Mouse (Mus musculus): ENCODE measurements around the gene Btnl9. TPM values are rescaled to one million over a fixed set of nuclear protein-coding genes. Genes with fewer than 3 reads are reported as not detected.
"Not testable (repeated sequence)": the region's sequence is repeated elsewhere in the genome, so short reads cannot be mapped to it uniquely, and the experiment has no call there.

Gene Btnl9
- polyA plus RNA-seq, 1 experiment = 3.0 TPM

GRCm38 (mm10) chr11:49202071-49202470 lies 15.1 kb upstream of the Btnl9 start:
- Histone ChIP-seq H3K27ac (ENCODE audit: control insufficient read depth, insufficient read depth, low read length) (peak overlapping the region; percentile 54), H3K4me3 (ENCODE audit: control insufficient read depth, insufficient read depth, low read length) (no peak overlapping the region), H3K4me1 (replicated peaks; ENCODE audit: control insufficient read depth, insufficient read depth, low read length) (peaks cover 6% of the 10 kb centered on the region), H3K36me3 (ENCODE audit: control insufficient read depth, insufficient read depth, low read length) (peaks cover 5% of the 10 kb centered on the region; the same call in 1 of the 2 replicates), H3K27me3 (ENCODE audit: control insufficient read depth, insufficient read depth, low read length) (no peaks in the 10 kb centered on the region)
- no peak for TF ChIP-seq POLR2A (IDR thresholded peaks at IDR 0.05; ENCODE audit: control insufficient read depth, extremely low read depth, insufficient read depth, low read length, poor library complexity)
- TF ChIP-seq CTCF (IDR thresholded peaks at IDR 0.05; ENCODE audit: borderline replicate concordance, control insufficient read depth, extremely low read depth, insufficient read depth, low read length, poor library complexity) = no peak
- no peak for DNase-seq
- WGBS = 50% methylated on average over 2 of the region's 2 CpGs

- no peak for TF ChIP-seq CTCF (IDR thresholded peaks at IDR 0.05; ENCODE audit: borderline replicate concordance, control insufficient read depth, extremely low read depth, insufficient read depth, low read length, poor library complexity)
- TF ChIP-seq POLR2A (IDR thresholded peaks at IDR 0.05; ENCODE audit: control insufficient read depth, extremely low read depth, insufficient read depth, low read length, poor library complexity) = no peak
- Histone ChIP-seq H3K4me3 (ENCODE audit: control insufficient read depth, insufficient read depth, low read length) (no peak overlapping the region), H3K4me1 (replicated peaks; ENCODE audit: control insufficient read depth, insufficient read depth, low read length) (peaks cover 8% of the 10 kb centered on the region), H3K27ac (ENCODE audit: control insufficient read depth, insufficient read depth, low read length) (no peak overlapping the region), H3K27me3 (ENCODE audit: control insufficient read depth, insufficient read depth, low read length) (no peaks in the 10 kb centered on the region), H3K36me3 (ENCODE audit: control insufficient read depth, insufficient read depth, low read length) (no peaks in the 10 kb centered on the region)
- DNase-seq = no peak
Observed at GRCm38 (mm10) chr11:49201142-49201541, 14.2 kb upstream of the Btnl9 start.

GRCm38 (mm10) chr11:49200666-49201065 lies 13.7 kb upstream of the Btnl9 start:
- H3K27me3 ChIP-seq (ENCODE audit: control insufficient read depth, insufficient read depth, low read length) = no peaks in the 10 kb centered on the region
- peaks cover 12% of the 10 kb centered on the region for H3K4me1 ChIP-seq (replicated peaks; ENCODE audit: control insufficient read depth, insufficient read depth, low read length)
- no peak for DNase-seq
- no peak overlapping the region for H3K27ac ChIP-seq (ENCODE audit: control insufficient read depth, insufficient read depth, low read length)
- no peaks in the 10 kb centered on the region for H3K36me3 ChIP-seq (ENCODE audit: control insufficient read depth, insufficient read depth, low read length)
- H3K4me3 ChIP-seq (ENCODE audit: control insufficient read depth, insufficient read depth, low read length) = no peak overlapping the region
- TF ChIP-seq POLR2A (IDR thresholded peaks at IDR 0.05; ENCODE audit: control insufficient read depth, extremely low read depth, insufficient read depth, low read length, poor library complexity) (no peak), CTCF (IDR thresholded peaks at IDR 0.05; ENCODE audit: borderline replicate concordance, control insufficient read depth, extremely low read depth, insufficient read depth, low read length, poor library complexity) (no peak)

- Histone ChIP-seq H3K36me3 (ENCODE audit: control insufficient read depth, insufficient read depth, low read length) (no peaks in the 10 kb centered on the region), H3K4me3 (ENCODE audit: control insufficient read depth, insufficient read depth, low read length) (no peak overlapping the region), H3K4me1 (replicated peaks; ENCODE audit: control insufficient read depth, insufficient read depth, low read length) (peaks cover 7% of the 10 kb centered on the region), H3K27ac (ENCODE audit: control insufficient read depth, insufficient read depth, low read length) (no peak overlapping the region), H3K27me3 (ENCODE audit: control insufficient read depth, insufficient read depth, low read length) (no peaks in the 10 kb centered on the region)
- DNase-seq = peak; percentile 44
- TF ChIP-seq POLR2A (IDR thresholded peaks at IDR 0.05; ENCODE audit: control insufficient read depth, extremely low read depth, insufficient read depth, low read length, poor library complexity) (no peak), CTCF (IDR thresholded peaks at IDR 0.05; ENCODE audit: borderline replicate concordance, control insufficient read depth, extremely low read depth, insufficient read depth, low read length, poor library complexity) (no peak)
- WGBS = 16% methylated on average over 7 of the region's 7 CpGs
Observed at GRCm38 (mm10) chr11:49195819-49196322, 8.9 kb upstream of the Btnl9 start.

- H3K4me1 ChIP-seq (replicated peaks; ENCODE audit: control insufficient read depth, insufficient read depth, low read length); H3K4me3 ChIP-seq (ENCODE audit: control insufficient read depth, insufficient read depth, low read length); DNase-seq; H3K27me3 ChIP-seq (ENCODE audit: control insufficient read depth, insufficient read depth, low read length); H3K36me3 ChIP-seq (ENCODE audit: control insufficient read depth, insufficient read depth, low read length); H3K27ac ChIP-seq (ENCODE audit: control insufficient read depth, insufficient read depth, low read length): not testable (repeated sequence)
- 99% methylated on average over 9 of the region's 9 CpGs for WGBS
Observed at GRCm38 (mm10) chr11:49194771-49195170, 7.8 kb upstream of the Btnl9 start.

- no peak overlapping the region for H3K4me3 ChIP-seq (ENCODE audit: control insufficient read depth, insufficient read depth, low read length)
- TF ChIP-seq CTCF (IDR thresholded peaks at IDR 0.05; ENCODE audit: borderline replicate concordance, control insufficient read depth, extremely low read depth, insufficient read depth, low read length, poor library complexity) = no peak
- no peak for TF ChIP-seq POLR2A (IDR thresholded peaks at IDR 0.05; ENCODE audit: control insufficient read depth, extremely low read depth, insufficient read depth, low read length, poor library complexity)
- H3K27ac ChIP-seq (ENCODE audit: control insufficient read depth, insufficient read depth, low read length) = no peak overlapping the region
- WGBS = 78% methylated on average over 2 of the region's 2 CpGs
- H3K27me3 ChIP-seq (ENCODE audit: control insufficient read depth, insufficient read depth, low read length) = no peaks in the 10 kb centered on the region
- peaks cover 5% of the 10 kb centered on the region for H3K4me1 ChIP-seq (replicated peaks; ENCODE audit: control insufficient read depth, insufficient read depth, low read length)
- DNase-seq = no peak
- no peaks in the 10 kb centered on the region for H3K36me3 ChIP-seq (ENCODE audit: control insufficient read depth, insufficient read depth, low read length)
Observed at GRCm38 (mm10) chr11:49191083-49191482, 4.1 kb upstream of the Btnl9 start.

- no peak overlapping the region for H3K27ac ChIP-seq (ENCODE audit: control insufficient read depth, insufficient read depth, low read length)
- peak; percentile 80 for DNase-seq
- TF ChIP-seq POLR2A (IDR thresholded peaks at IDR 0.05; ENCODE audit: control insufficient read depth, extremely low read depth, insufficient read depth, low read length, poor library complexity) = no peak
- TF ChIP-seq CTCF (IDR thresholded peaks at IDR 0.05; ENCODE audit: borderline replicate concordance, control insufficient read depth, extremely low read depth, insufficient read depth, low read length, poor library complexity) = no peak
- no peak overlapping the region for H3K4me3 ChIP-seq (ENCODE audit: control insufficient read depth, insufficient read depth, low read length)
- no peaks in the 10 kb centered on the region for H3K36me3 ChIP-seq (ENCODE audit: control insufficient read depth, insufficient read depth, low read length)
- no peaks in the 10 kb centered on the region for H3K27me3 ChIP-seq (ENCODE audit: control insufficient read depth, insufficient read depth, low read length)
- WGBS = 3% methylated on average over 7 of the region's 7 CpGs
- H3K4me1 ChIP-seq (replicated peaks; ENCODE audit: control insufficient read depth, insufficient read depth, low read length) = no peaks in the 10 kb centered on the region
Observed at GRCm38 (mm10) chr11:49189737-49190136, 2.8 kb upstream of the Btnl9 start.
